Mouse (Mus musculus): ENCODE measurements at regions not wholly inside any gene's neighbourhood (a gene's known extent, or its start where the extent isn't known, plus 50 kb on each side); places are given as distances from the start of the nearest gene placed in this dataset.

DNA sequence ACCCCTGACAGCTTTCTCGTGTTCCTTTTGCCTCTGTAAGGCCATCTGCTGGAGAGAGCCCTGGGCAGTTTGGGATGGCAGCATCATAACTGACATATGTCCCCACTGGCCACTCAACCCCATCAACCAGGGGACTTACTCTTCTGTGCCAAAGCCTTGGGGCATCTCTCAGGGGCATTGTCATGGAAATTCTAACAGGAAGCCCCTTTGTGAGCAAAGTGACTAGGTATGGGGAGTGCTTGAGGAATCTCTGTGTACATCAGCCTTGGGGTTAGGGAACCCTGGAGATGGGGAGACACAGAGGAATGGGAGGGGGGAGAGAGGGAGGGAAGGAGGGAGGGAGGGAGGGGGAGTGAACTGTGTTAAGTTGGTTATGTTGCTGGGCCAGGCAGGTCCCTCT is 147.2 kb downstream of the Tpra1 start:
- ATAC-seq (replicated peaks; ENCODE audit: poor library complexity, severe bottlenecking), result no peak

DNA sequence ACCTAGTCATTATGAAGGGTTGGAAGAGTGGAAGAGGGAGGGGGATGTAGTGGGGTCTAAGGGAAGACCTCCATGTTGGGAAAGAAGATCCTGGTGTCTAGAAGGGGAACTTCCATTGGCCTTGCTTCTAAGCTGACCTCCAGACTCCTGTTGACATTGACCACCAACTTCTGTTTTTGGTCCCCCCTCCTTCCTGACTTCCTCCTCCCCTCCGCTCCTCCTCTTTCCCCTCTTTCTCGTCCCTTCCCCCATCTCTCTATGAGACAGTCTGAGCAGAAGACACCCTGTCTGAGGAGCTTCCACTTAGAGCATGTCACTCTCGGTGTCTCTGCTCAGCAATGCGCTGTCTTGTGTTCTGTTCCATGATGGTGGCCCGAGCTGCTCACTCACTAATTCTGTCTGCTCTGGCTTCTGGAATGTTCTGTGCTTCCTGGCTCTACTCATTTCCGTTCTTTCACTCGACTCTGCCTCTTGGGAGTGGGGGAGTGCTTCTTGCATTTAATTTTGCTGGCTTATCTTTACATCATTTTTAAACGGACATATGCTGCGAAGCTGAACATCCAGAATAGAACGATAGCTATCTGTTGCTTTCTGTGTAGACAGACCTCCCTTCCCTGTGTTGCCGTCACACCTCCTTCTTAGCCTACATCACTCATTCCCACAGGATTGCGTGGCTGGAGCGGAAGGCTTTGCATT is 148.7 kb downstream of the Tpra1 start:
- ATAC-seq (replicated peaks; ENCODE audit: poor library complexity, severe bottlenecking), result peak; percentile 83

- no peak for ATAC-seq (replicated peaks; ENCODE audit: poor library complexity, severe bottlenecking)
Measured at GRCm38 (mm10) chr6:89052758-89053460, 150.9 kb downstream of the Tpra1 start.

DNA sequence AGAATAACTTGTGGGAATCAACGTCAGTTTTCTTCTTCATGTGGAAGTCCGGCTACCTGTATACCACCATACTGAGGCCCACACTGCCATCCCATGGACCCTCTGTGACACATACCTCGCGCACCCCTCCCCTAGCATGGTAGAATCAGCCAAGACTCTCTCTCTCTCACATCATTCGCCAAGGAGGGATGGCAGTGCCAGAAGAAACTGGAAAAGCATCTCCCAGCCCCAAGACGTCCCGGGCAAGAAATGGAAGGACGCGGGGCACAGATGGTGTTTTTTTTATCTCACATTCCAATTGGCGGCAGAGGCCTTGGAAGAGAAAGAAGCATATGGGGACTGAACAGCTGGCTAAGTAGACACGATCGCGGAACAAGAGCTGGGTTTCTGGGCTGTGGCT is 152.0 kb downstream of the Tpra1 start:
- ATAC-seq (replicated peaks; ENCODE audit: poor library complexity, severe bottlenecking), result no peak

- ATAC-seq (replicated peaks; ENCODE audit: poor library complexity, severe bottlenecking), result no peak
Measured at GRCm38 (mm10) chr6:89059431-89059975, 157.5 kb downstream of the Tpra1 start.

- no peak for ATAC-seq (replicated peaks; ENCODE audit: poor library complexity, severe bottlenecking)
Measured at GRCm38 (mm10) chr6:89064977-89065580, 163.0 kb downstream of the Tpra1 start.

DNA sequence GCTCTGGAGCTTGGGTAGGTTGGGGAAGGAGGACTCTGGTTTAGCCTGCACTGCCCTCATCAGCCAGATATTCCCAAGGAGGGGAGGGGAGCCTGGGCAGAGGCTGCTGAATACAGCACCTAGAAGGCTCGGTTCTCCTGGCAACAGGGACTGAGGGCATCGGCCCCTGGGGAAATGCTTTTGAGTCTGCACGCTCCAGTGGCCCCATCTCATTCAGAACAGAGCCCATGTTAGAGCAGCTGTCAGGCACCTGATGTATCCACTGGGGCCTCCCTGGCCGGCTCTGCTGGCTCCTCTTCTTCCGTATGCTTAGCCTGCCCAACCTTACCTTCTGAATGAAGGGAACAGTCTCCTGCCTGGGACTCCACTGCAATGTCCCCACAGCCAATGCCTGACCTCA is 164.5 kb downstream of the Tpra1 start:
- ATAC-seq (replicated peaks; ENCODE audit: poor library complexity, severe bottlenecking), result no peak

DNA sequence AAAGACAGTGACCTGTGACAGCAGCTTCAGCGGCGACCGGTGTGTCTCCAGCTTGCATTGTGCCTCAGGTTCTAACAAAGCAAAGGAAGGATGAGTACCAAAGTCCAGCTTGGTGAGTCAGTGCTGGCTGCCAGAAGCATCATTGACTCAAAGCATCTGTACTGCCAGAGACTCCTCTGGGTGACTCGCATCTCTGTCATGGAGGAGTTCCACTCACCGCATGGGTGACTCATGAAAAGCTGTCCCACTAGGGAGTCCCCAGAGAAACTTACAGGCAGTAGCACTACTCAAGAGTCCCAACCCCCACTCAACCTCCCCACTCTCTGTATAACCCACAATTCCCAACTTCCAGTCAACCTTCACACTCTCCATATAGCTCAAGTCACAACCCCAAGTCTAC is 166.2 kb downstream of the Tpra1 start:
- ATAC-seq (replicated peaks; ENCODE audit: poor library complexity, severe bottlenecking), result no peak

DNA sequence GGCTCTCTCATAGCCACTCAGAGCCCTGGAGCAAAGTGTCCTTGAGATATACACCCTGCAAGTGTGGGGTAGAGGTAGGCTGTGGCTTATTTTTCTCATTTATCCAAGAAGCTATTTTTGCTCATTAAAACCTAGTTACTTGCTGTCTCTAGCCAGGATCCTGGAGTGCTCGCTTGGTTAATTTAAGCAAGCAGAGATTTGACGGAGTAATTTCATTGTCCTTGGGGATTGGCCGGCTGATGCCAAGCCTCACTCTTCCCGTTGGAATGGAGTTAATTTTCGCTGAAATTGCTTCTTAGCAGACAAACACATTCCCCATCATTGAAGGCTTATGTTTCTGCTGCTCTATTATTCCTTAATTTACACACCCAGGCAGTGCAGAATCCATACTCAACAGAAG is 167.1 kb downstream of the Tpra1 start:
- no peak for ATAC-seq (replicated peaks; ENCODE audit: poor library complexity, severe bottlenecking)

GRCm38 (mm10) chr6:89070011-89070410 is 168.0 kb downstream of the Tpra1 start:
- peak; percentile 73 for ATAC-seq (replicated peaks; ENCODE audit: poor library complexity, severe bottlenecking)

DNA sequence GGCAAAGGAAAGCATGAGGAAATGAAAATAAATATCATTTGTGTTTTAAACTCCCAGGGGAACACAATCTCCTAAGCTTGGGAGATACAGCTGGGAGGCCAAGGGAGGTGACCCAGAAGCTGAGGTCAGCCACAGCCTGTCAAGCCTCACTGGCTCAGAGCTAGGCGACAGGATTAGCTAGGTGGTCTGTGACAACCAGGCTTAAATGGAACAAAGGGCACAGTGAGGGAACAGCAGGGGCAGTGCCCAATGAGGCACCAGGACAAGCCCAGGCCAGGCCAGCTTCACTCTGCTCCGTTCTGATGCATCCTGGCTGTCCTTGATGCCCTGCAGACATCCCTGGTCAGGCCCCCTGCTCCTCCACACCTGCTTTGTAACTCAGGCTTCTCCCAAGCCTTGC is 169.7 kb downstream of the Tpra1 start:
- no peak for ATAC-seq (replicated peaks; ENCODE audit: poor library complexity, severe bottlenecking)

DNA sequence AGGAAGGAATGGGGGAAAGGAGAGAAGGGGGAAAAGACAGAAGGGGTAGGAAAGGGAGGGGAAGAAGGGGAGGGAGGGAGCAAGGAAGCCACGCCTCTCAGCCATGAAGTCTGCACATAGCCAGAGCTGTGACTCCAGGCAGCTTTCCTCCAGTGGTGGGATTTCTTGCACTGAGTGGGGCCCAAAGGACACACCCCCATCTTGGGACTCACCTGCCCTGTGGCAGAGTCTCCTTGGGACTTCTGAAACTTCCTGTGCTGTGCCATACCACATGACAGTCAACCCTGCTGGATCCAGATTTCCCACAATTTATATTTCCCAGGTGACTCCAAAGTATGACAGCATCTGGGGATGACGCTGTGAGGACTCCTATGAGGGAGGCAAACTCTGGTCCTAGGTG is 170.5 kb downstream of the Tpra1 start:
- ATAC-seq (replicated peaks; ENCODE audit: poor library complexity, severe bottlenecking), result no peak

- ATAC-seq (replicated peaks; ENCODE audit: poor library complexity, severe bottlenecking), result no peak
Measured at GRCm38 (mm10) chr6:89081624-89082300, 179.7 kb downstream of the Tpra1 start.

DNA sequence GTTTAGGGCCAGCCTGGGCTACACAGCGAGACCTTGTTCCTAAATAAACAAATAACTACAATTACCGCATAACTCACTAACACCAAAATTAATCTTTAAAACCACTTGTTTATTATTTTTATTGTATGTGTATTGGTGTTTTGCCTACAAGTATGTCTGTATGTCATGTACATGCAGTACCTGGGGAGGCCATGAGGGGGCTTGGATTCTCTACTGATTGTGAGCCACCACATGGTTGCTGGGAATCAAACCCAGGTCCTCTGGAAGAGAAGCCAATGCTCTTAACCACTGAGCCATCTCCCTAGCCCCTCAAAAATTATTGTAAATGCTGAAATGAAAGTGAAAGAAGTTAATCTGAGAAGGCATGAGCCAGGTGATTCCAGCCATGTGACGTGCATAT is 182.4 kb downstream of the Tpra1 start:
- no peak for ATAC-seq (replicated peaks; ENCODE audit: poor library complexity, severe bottlenecking)

GRCm38 (mm10) chr6:89085151-89085550 is 183.1 kb downstream of the Tpra1 start:
- no peak for ATAC-seq (replicated peaks; ENCODE audit: poor library complexity, severe bottlenecking)

- no peak for ATAC-seq (replicated peaks; ENCODE audit: poor library complexity, severe bottlenecking)
Measured at GRCm38 (mm10) chr6:89087620-89088019, 185.6 kb downstream of the Tpra1 start.

DNA sequence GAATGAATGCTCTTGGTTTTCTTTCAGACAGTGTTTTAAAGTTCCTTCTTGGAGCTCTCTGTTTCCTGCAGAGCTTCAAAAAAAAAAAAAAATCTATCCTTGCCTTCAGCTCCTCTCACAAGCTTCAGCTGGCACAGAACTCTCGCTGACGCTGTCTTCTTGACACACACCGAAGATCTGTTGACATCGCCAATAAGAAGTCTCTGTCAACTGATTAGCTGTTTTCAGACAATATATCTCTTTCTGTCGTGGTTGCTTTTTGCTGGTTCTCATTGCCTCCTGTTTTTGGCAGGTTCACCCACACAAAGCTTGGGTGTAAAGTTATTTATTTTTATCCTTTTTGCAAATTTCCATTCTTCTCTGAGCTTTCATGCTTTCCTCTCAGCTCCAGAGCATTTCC is 188.0 kb downstream of the Tpra1 start:
- ATAC-seq (replicated peaks; ENCODE audit: poor library complexity, severe bottlenecking), result no peak

GRCm38 (mm10) chr6:89095911-89096310 is 193.9 kb downstream of the Tpra1 start:
- ATAC-seq (replicated peaks; ENCODE audit: poor library complexity, severe bottlenecking), result no peak

GRCm38 (mm10) chr6:89097531-89097930 is 195.5 kb downstream of the Tpra1 start:
- no peak for ATAC-seq (replicated peaks; ENCODE audit: poor library complexity, severe bottlenecking)

DNA sequence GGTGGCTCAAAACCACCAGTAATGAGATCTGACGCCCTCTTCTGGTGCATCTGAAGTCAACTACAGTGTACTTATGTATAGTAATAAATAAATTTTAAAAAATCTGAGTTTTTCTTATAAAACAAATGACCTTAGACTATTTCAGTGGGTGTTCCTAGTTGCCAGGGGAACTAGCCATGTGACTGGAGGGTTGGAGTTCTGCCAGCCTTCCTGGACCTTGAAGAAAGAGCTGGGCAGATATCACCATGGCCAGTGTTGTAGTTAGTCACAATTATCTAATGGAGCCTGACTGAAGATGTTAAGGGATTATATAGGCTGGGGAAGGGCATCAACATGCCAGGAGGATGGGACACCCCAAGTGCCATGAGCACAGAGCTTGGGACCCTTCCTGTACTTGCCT is 217.2 kb downstream of the Tpra1 start:
- no peak for ATAC-seq (replicated peaks; ENCODE audit: poor library complexity, severe bottlenecking)
